Mouse (Mus musculus) CH12F3 (cell line): Measurements from ENCODE around the gene A130010J15Rik.

Experiments used
- in situ Hi-C: fragments of 300-500 bp; cut with MboI; formaldehyde crosslinking; loops from 2 replicates; pipeline ENCODE4 v1.14.3; 2020; ENCODE audit warnings: low sequenced_read_pairs

The A130010J15Rik gene

GRCm38 (mm10) chr1:193153561-193153960 lies 14.3 kb upstream of the A130010J15Rik start:
- in situ Hi-C loops, result no loop called here

- in situ Hi-C loops, result no loop called here
Observed at GRCm38 (mm10) chr1:193156316-193157110, 11.3 kb upstream of the A130010J15Rik start.

- in situ Hi-C loops, result no loop called here
Observed at GRCm38 (mm10) chr1:193157111-193157492, 10.7 kb upstream of the A130010J15Rik start.

DNA sequence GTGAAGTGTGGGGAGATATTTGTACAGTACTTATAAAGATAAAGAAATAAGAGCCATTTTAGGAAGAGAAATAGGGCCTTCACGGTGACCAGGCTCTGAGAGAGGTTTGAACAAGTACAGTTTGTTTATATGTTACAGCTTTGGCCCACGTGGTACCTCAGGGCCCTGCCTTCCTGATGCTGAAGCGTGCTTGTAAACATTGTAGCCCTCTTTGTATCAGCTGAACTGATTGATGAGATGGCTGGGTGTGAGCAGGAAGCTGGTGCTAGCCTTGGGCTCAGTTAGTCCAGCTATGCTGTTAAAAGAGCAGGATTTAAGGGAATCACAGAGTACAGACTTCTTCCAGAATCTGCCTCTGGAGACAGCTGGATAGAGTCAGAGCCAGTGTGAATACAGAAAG lies 8.7 kb upstream of the A130010J15Rik start:
- in situ Hi-C loops, result no loop called here

DNA sequence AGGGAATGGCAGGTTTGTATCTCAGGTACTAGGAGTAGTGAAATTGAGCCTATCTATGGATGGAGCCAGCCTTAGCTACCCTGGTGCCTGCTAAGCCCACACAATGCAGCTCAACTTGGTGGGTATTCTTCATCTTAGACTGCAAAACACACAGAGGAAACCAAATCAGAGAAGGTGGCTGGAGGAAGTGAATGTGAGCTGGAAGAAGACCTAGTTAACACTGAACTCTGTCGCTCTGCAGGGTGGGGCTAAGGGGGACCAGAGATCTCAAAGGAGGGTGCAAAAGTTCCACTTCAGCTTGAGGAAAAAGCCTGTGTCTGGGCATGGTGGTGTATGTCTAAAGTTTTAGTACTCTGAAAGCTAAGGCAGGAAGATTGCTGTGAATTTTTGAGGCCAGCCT lies 8.2 kb upstream of the A130010J15Rik start:
- in situ Hi-C loops, result no loop called here

DNA sequence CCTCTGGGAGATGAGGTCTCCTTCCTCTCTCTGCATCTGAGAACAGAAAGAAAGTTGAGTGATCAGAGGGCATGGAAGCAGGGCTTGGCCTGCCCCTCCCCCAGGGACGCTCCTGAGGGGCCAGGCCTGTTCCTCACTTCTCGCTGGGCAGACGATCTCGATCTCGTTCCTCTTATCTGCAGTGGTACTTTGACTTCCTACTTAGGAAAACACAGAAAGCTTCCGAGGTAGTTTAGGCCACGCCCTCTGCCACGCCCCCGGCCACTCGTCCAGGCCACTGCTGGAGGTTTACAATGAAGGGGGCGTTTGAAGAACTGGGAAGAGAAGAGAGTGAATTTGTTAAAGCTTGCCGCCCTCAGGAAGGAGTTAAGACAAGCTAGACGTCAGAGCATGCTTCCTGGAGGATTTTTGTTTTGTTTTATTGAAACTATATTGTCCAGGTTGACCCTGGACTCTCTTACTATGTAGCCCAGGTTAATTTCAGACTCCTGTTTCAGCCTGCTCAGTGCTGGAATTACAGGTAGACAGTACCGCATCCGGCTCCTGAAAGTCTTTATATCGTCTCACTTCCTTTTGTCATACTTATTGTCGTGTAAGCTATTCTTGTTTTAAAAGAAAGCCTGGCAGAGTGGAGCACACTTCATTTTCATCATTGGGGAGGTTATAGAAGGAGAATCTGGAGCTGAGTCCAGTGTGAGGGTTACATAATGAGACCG lies 7.4 kb upstream of the A130010J15Rik start:
- in situ Hi-C loops, result no loop called here

GRCm38 (mm10) chr1:193169228-193169627 lies 1.4 kb downstream of the A130010J15Rik start:
- in situ Hi-C loops, result no loop called here

DNA sequence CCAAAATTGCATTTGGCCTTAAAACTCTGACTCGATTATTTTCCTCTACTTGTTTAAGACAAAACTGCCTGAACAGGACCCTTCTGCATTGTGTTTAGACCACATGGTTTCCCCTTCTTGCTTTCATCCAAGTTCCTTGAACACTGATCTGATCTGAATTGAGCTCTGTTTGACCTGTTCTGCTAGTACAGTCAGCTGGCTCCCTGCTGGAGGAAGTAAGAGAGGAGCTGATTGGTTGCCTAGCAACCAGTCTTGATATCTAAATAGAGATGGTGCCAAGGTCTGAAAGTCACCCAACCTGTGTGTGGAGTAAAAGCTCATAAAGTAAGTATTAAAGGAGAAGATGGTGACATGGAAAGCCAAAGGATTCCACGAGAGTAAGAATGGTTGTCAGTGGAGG lies 2.0 kb downstream of the A130010J15Rik start:
- in situ Hi-C loops, result no loop called here

DNA sequence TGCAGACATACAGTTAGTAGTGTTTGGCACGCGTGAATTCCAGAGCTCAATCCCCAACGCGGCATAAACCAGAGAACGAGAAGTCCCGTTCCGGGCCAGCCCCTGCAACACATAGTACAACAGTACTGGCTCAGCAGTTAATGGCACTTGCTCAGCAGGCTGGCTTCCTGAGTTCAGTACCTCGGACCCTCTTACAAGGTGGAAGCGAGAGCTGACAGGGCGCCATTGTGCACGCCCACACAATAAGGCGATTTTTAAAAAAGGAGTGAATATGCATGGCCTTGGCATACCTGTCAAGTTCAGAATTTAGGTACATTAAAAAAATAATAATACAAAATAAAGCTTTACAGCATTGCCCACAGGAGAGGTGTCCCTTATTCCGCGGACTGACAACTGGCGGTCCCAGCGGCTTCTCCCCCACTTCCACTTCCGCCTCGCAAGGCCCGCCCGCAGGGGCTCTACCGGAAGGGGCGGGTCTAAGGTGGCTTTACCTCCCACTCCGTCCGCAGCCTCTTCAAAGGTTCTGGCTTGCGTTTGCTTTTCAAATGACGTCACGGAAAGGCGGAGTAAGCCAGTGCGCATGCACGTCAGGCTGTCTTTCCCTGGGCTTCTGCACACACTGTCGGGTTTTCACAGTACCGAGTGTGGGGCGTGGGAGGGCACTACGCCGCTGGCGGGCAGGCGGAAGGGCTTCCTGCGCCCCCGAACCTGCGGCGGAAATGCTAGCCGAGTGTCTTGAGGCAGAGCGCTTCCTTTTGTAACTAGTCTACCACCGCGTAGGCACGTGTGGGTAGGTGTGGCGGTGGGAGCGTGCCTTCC lies 5.4 kb downstream of the A130010J15Rik start:
- in situ Hi-C loops, result no loop called here

GRCm38 (mm10) chr1:193173810-193174129 lies 5.9 kb downstream of the A130010J15Rik start:
- in situ Hi-C loops, result no loop called here

GRCm38 (mm10) chr1:193174143-193174733 lies 6.4 kb downstream of the A130010J15Rik start:
- in situ Hi-C loops, result no loop called here

GRCm38 (mm10) chr1:193181104-193181503 lies 13.3 kb downstream of the A130010J15Rik start:
- in situ Hi-C loops, result no loop called here

DNA sequence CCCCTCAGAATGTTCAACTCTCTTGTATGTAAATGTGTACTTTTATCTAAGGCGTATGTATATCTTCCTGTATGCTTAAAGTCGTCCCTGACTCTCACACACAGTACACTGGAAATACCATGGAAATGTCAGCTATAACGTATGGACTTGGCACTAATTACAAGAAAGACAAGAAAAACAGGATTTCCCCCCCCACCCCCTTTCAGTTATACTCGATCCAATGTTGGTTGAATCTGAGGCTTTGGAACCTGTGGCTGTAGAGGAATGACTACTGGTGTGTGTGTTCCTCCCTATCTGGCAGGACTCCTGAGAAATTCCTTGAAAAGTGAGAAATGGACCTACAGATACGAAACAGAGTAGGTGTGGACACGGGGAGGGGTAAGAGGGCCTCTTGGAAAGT lies 20.4 kb downstream of the A130010J15Rik start:
- in situ Hi-C loops, result no loop called here

- in situ Hi-C loops, result no loop called here
Observed at GRCm38 (mm10) chr1:193189151-193189621, 21.3 kb downstream of the A130010J15Rik start.

- in situ Hi-C loops, result no loop called here
Observed at GRCm38 (mm10) chr1:193189771-193190170, 21.9 kb downstream of the A130010J15Rik start.

DNA sequence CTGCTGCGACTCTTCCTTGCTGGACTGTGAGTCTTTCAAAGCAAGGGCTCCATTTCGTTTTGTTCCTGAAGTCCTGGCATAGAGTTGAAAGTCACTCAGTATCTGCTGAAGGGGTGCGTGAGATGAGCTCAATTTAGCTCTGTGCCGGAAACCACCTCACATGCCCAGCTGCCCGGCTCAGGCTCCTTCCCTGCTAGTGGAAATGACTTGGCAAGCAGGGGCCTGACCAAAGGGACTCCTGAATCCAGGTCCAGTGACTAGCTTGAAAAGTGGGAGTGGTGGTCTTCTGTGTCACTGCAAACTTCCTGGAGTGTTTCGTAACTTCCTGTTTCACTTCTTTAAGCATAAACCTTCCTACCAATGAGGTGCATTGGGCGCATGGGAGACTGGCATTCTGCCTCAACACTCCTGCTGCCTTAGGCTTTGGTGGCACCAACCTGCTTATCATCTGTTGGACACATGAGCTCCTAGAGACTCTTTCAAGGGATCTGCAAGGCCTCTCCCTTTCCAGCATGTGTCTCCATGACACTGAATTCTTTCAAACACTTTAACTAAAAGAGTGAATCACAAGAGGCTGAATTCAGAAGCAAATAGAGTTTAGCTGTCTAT lies 23.9 kb downstream of the A130010J15Rik start:
- in situ Hi-C loops, result no loop called here

DNA sequence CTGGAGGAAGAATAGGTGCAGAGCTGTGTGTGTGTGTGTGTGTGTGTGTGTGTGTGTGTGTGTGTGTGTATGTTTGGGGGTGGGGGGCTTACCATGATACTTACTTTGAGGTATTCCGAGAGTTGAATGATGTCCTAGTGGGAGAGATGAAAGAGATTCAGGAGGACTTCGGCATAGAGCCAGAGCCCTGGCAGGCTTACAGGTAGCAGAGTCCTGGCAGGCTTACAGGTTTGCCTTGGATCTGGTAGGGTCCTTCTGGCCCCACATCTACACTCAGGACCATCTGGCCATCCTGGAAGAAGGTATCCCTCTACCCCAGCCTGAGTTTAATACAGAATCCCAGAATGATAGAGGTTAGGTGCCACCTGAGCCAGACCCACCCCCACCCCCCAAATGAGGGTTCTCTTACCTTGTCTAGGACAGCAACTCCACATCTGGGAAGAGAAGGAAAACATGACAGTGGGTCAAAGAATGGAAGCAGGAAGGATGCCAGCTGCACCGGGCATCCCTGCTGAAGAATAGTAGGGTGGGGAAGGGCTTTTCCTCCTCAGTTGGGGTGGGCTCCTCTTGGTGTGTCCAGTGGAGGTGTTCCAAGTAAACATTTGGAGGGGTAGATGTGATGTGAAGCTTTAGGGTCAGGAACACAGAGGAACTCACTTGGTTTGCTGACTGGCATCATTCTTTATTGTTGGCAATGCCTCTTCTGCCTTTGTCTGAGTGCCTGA lies 26.7 kb downstream of the A130010J15Rik start:
- in situ Hi-C loops, result no loop called here

DNA sequence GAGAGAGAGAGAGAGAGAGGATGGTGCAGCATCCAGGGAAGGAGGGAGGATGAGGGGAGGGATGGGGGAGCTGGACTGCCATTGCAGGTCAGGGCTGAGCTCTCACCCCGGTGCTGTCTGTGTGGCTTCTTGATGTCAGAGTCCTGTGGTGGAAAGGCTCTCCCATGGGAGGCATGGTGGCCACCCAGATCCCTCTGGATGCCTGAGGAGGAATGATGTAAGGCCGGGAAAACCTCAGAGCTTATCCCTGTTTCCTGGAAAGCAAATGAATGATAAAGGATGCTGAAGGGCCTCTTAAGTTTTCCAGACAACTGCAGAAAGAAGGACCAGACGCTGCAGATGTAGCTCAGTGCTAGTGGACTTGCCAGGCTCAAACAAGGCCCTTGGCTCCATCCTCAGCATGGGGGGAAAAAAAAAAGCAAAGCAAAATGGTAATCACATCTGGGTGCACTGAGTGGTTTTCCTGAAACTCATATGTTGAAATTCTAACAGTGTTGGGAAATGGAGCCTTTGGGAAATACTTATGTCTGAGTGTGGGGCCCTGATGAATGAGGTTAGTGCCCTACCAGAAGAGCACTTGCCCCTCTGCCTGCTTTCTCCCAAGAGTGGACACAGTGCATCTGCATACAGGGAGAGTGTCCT lies 27.4 kb downstream of the A130010J15Rik start:
- in situ Hi-C loops, result no loop called here

DNA sequence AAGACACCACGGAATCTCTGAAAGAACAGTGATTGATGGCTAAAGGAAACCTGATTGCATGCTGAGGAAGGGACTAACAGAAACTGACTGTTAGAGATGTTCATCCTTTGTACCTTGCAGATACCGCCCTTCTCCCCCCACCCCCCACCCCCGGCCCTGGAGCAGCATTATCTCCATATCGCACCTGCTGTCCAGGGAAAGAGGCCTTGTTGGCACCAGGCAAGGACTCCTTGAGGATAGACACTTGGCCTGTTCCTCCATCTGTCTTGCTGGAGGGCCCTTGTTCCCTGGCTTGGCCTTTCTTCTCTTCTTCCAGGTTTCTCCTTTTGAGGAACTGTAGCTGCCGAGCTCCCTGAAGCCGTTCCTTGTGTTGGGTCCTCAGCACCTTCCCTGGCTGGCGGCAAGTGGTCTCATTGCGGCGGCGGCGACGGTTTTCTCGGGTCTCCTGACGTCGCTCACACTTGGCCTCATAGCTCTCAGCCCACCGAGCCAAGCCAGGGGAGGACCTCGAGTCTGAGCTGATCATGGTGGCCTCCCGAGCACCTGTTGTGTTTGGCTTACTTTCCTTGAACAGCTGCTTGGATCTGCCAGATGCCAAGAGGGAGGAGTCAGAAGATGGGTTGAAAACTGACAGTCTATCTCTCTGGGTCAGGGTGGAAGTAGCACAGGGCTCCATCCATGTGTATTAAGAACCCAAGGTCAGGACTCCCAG lies 29.8 kb downstream of the A130010J15Rik start:
- in situ Hi-C loops, result no loop called here
